Mouse (Mus musculus): Measurements from ENCODE around the gene Slc16a13. TPM values are rescaled to one million over a fixed set of nuclear protein-coding genes. Genes with fewer than 3 reads are reported as not detected.

Gene Slc16a13
- 1 to 10 TPM; 4.2 to 5.8 TPM for total RNA-seq (2021)
- long read RNA-seq, experiment 1, transcript Slc16a13-201 (4 exons, 2,531 nt), result major isoform, 6 of 7 reads
- long read RNA-seq, experiment 1, partial matches to known transcripts, result 1 of 7 reads
- long read RNA-seq, experiment 1, other reads (novel, unspliced or antisense), result 0 of 7 reads
- long read RNA-seq, experiment 2, partial matches to known transcripts, result 0 of 4 reads
- long read RNA-seq, experiment 2, other reads (novel, unspliced or antisense), result 0 of 4 reads

DNA sequence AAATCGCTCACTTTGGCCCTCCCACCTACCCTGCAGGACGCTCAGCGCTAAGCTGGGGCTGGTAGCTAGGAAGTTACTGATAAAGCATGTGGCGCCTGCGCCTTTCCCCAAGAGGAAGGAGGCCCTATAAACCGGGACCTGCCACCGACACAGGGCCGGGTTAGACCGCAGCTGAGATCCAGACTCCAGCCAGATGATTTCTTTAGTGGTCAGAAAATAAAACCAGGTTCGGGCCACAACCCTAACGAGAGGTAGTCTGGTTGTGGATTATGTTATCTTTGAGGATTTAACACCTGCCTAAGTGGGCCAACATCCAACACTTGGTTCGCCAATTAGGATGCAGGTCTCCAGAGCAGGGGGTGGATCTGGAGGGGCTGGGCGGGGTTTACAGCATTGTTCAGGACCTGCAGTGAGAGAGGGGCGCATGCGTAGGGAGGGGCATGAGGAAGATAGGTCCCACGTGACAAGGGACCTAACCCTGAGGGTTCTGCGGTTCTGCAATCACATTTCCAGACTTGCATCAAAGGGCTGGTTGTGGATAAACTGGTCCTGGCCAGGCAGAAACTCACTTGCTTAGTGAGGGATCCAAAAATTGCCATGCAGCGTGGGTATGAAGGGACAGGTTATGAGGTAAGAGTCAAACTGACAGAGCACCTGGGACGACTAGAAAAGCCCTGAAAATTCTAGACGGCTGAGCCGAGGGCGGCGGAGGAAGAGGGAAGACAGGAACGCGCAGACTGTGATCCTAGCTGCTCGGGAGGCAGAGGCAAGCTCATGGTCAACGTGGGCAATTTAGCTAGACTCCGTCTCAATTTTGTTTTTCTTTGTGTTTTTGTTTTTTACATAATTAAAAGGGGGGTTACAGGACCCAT, at the start of gene Slc16a13:
TSS of gene Slc16a13 (minus strand) at position 334 of the 872 bp plus-strand sequence.
- intact Hi-C loops (cut with DNase I), result no loop called here
- peak; percentile 89 to 90 for DNase-seq

DNA sequence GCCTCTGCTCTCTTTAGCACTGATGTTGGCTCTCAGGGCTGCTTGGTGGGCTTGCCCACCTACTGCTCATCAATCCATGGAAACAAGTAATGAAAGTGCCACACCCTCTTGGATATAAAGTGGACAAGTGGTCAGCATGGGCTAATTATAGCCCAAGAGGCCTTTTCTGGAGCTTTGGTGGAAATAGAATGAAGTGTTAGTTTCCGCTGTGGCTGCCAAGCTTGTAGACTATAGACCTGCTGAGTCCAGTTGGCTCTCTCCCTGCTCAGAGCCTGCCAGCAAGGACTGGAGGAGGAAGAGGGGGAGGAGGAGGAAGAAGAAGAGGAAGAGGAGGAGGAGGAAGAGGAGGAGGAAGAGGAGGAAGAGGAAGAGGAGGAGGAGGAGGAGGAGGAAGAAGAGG, 45.5 kb upstream of the Slc16a13 start:
- DNase-seq, result peak; percentile 42 to 52

DNA sequence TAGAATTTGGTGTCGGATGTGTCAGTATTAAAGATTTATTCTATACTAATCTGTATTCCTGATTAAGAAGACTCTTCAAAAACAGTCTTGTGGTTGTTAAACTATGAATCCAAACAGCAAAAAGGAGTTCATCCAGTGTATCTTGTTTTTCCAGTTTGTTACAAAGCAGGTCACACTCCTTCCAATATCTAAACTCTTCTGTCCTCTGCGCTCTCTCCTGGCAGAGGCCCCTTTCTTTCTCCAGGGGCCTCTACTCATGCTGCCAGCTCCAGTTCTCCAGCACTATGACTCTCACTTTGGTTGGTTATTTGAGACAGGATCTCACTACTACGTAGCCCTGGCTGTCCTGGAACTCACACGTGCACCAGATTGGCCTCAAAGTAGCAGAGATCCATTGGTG, 45.0 kb upstream of the Slc16a13 start:
- intact Hi-C loops (cut with DNase I), result no loop called here
- DNase-seq, result no peak

More for the DNA sequence above, 45.5 kb upstream of the Slc16a13 start:
- intact Hi-C loops (cut with DNase I), result no loop called here

DNA sequence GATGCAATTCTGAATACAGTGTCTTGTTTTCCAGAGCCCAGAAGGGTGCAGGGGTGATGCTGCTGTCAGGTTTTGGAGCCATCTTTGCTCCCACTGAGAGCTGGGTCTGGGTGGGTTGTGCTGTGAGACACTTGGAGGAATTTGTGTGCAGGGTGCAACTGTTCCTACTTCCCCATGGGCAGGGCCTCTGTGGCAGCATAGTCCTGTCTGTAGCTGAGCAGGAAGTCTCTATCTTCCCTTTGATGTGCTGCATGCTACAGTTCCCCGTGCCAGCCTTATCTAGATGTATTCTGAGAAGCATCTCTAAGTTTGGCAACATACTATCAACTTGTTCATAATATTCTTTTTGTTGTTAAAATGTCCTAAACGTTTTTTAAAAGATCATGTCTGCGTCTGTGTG, 44.4 kb upstream of the Slc16a13 start:
- no peak for DNase-seq
- intact Hi-C loops (cut with DNase I), result no loop called here

DNA sequence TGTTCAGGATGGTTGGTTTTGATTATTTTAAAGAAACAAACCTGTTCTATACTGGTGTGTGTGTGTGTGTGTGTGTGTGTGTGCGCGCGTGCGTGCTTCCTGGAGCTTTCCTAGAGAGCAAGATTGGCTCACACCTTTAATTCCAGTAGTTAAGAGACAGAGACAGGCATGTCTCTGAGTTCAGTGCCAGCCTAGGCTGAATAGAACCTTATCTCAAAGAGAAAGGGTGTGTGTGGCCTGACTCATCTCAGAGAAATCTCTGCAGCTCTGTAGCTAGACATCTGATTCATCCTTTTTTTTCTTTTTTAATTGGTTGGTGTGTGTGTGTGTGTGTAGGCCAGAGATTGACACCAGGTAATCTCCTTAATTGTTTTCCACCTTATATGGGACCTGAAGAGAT, 38.2 kb upstream of the Slc16a13 start:
- no peak for DNase-seq
- intact Hi-C loops (cut with DNase I), result no loop called here

DNA sequence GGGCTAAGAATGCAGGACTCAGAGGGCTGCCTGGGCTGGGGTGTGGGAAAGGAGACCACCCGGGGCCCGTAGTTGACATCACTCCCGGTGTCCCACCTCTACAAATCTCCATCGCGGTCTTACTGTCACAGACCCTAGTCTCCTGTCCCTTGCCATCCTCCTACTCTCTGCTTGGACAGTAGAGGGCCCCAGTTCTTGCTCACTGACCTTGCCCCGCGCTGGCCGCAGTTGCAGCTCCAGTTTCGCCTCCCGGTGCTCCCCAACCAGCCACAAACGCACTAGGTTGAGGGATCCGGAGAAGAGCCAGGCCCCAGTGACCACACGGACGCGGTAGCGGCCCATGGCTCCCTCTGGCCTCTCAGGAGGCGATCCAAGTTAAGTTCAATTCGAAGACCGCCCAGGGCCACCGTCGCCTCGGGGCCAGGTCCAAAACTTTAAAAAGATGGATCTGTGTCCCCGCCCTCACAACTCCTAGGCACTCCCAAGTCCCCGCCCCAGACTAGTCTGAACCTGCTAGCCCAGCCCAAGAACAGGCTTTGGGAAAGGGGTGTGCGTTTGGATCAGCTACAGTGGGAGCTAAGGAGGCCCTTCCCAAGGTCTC, 34.2 kb upstream of the Slc16a13 start, which contains the start of gene Alox12:
TSS of gene Alox12 (minus strand) at position 423 of the 601 bp plus-strand sequence.
- intact Hi-C loops (cut with DNase I), result loop anchor here (1.0 kb wide), 1 partner anchor 54 kb away; no protein-coding TSS in a partner anchor

DNA sequence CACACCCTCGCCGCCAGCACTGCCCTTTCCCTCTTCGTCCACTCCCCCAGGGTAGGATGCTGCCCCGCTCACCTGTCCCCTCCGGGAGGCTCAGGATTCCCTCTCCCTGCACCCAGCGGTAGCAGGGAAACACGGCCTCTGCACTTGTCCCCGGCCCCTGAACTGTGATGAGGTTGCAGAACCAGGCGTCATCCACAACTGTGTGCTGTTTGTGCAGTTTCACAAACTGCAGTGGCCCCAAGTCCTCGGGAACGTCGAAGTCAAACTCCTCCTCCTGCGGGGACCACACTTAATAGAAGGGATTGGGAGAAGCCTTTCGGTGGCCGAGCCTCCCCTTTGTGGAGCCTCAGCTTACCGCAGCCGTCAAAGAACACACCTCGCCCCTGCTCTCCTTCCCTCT, 33.5 kb upstream of the Slc16a13 start:
- intact Hi-C loops (cut with DNase I), result no loop called here
- DNase-seq, result no peak

More for the DNA sequence above, 34.2 kb upstream of the Slc16a13 start, which contains the start of gene Alox12:
- peak; percentile 59 to 63 for DNase-seq

DNA sequence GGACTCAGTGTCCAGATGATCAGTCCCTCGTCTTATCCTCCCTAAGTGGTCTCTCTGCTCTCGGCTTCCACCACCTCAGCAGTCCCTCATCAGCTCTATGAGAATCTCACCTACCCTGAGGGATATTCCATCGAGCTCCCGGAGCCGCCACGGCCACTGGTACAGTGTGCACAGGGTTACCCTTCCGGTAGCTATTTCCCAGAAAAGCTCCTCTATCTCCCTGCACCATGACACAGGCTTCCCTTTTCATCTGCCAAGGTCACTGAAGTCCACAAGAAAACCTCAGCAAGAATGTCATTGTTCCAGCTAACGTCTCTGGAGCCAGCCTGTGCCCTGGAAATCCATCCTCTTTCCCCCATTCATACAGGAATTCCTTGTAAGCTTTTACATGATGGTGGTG, 31.0 kb upstream of the Slc16a13 start:
- intact Hi-C loops (cut with DNase I), result no loop called here
- DNase-seq, result no peak

DNA sequence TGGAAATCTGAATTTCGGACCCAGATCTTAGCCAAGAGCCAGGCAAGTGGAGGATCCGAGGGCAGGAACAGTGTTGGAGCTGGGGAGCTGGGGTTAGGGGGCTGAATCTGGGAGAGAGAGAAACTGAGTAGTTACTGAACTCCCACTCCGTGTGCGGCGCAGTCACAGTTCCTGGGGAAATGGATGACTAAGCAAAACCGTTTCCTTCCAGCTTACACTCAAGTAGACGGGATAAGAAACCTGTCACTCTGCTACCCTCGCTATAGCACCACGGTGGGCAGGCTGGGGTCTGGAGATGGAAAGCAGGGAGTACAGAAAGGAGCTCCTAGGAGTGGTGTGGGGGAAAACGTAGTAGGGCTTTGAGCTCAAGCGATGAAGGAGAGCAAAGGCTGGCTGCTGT, 29.3 kb upstream of the Slc16a13 start:
- intact Hi-C loops (cut with DNase I), result no loop called here
- DNase-seq, result no peak

DNA sequence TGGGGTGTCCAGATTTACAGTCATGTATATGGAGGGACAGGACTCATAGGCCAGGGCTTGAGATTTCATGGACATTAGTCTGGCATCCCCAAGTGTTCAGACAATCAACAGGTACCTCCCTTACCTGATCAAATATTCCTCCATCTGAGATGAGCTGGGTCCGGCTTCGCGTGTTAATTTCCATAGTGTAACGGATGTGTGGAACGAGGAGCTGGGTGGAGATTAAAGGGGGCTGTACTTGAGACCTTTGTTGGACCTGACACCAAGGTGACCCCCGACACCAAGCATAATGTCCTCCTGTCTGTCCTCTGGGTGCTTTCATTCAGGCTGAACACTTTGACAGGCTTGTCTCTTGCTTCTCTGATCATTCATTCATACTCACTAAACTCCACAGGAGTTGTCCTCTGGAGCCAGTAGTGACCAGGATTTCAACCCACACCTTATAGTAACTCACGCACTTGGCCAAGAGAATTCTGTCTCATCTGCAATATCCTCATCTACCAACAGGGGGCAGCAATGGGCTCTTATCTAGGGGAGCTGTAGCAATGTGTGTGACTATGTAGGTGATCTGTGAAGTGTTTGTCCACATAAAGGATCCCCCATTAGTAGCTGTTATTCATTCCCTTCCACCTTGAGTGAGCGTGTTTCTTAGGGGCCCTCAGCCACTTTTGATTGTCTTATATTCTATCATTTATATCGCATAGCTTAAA, 26.4 kb upstream of the Slc16a13 start:
- intact Hi-C loops (cut with DNase I), result loop anchor here (10.0 kb wide), 1 partner anchor 258 kb away; the partner anchor contains the start of gene Tm4sf5

DNA sequence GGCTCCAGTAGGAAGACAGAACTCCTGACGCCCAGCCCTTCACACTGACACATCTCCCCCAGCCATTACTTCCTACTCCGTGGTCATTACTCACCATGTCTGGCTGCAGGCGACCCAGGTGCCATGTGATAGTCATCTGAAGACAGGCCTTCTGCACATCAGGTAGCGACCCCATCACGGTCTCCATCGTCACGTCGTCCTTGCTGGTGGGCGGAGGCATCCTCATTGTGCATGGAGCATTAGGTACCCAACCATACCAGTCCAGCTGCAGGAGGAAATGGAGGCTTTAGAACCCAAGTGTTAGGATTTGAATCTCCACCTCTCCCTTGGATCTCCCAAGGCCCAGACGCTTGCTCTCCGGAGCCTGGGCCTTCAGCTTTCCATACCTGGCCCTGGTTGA, 21.7 kb upstream of the Slc16a13 start:
- intact Hi-C loops (cut with DNase I), result loop anchor here (10.0 kb wide), 1 partner anchor 262 kb away; the partner anchor contains the start of gene Tm4sf5
- no peak for DNase-seq

More for the DNA sequence above, 26.4 kb upstream of the Slc16a13 start:
- DNase-seq, result peak; percentile 70 to 85

DNA sequence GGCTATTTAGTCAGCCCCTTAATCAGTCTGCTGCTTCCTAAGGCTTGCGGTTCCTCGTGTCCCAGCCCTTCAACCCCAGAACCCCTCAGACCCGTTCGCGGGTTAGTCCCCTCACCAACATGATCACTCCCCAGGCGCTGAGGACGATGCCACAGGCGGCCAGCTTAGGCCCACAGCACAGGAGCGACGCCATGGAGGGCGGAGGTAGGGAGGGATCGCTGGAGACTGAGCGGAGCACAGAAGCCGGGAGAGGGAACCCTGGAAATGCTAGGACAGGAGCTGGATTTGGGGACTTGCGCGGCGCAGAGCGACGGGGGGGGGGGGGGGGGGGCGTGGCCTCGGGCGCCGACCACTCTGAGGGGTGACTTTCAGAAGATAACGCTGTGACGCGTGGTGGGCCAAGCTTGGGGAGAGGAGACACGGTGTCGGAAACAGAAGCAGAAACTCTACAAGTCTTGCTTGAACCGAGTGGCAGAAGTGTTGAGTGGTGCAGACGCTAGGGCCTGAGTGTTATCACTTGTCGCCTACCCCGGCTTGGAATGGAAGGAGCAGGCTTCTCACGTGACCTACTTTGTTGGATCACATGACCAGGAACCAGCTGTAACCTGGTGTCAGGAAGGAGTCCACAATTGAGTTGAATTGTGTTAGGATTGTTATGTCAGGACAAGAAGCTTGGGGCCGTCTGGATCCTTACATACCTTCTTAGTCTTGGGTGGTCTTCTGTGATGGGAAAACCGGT, 18.8 kb upstream of the Slc16a13 start, which contains the start of the genes Gm21988 and Rnasek:
TSS of gene Gm21988 (minus strand) at position 290 of the 739 bp plus-strand sequence.
TSS of gene Rnasek (minus strand) at position 302 of the 739 bp plus-strand sequence.
- DNase-seq, result peak; percentile 75 to 84
- intact Hi-C loops (cut with DNase I), result loop anchor here (10.0 kb wide), 1 partner anchor 265 kb away; the partner anchor contains the start of gene Tm4sf5

DNA sequence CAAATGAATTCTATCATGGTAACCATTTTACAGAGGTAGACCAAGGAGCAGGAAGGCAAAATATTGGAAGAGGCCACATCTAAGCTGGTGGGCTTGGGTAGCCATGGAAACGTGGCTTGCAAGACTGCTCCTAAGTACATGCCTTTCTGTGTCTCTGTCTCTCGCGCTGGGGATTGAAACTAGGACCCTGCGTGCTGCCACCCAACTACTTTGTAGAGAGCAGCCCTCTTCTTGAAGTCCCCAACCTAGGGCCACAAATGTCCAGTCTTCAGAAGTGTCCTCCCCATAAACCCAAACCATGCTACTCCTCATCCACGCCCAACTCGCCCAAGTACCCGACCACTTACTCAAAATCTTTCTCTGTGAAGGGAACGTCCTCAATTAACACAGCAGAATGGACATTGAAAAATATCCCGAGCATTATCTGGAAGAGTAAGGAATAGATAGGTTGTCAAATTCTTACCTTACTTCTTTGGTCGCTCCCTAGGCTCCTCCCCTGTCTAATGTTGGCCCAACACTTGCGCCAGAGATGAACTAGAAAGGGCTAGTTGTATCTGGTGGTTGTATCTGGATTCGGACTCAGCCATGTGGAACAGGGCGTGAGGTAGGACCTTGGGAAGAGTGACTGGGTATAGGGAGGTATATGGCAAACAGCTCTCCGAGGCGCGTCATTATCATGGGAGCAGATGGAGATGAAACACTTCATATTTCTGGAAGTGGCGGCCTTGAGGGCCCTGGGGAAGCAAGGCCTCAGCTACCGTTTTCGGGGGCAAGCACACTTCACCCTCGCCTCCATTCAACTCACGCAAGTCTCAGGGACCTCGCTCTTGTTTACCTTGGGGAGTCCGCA, 18.0 kb upstream of the Slc16a13 start:
- intact Hi-C loops (cut with DNase I), result no loop called here
- no peak for DNase-seq

DNA sequence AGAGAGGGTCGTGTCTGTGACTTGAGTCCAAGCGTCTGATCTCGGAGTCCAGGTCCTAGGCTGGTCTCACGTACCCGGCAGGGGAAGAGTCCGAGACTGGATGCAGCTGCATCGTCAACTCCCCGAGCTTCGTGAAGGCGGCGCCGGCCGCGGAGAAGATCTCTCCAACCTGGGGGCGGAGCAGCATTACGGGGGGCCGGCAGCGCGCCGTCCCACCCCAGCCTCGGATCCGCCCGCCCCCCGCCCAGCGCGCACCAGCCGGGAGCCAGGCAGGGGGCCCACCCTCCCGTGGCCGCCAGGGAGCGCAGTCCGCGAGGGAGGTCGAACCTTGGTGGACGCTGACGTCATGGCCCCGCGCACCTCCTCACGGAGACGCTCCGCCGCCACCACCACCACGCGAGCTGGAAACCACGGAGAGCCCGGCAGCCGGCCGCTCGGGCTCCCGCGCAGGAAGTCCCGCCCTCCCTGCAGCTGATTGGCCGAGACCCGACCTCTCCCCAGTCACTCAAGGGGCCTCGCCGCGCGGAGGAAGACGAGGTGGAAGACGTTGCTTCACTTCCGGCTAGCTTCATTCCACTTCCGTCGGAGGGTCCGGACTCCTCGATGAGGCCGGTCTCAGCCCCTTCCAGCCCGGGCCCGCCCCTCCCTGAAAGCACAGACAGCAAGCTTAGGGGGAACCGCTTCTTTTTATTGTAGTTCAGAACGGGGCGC, 16.7 kb upstream of the Slc16a13 start, which contains the start of gene 0610010K14Rik:
TSS of gene 0610010K14Rik (minus strand) at position 458 of the 711 bp plus-strand sequence.
- peak; percentile 99 for DNase-seq
- intact Hi-C loops (cut with DNase I), result no loop called here

DNA sequence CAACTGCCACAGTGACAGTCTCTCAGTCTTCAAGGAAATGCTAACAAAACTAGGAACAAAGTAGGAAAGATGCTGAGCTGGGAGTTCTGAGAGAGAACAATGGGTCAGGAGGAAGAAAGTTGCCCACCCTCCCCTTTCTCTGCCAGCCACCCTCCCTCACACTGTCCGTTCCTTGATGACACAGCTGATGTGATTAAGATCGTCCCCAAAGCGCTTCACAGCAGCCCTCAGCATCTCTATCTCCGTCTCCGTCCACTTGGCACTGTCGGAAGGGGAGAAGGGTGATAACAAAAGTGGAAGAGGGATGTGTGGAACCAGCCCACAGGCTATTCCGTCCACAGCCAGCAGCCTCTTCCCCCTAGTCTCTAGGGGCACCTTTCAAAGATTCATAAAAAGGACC, 15.9 kb upstream of the Slc16a13 start:
- intact Hi-C loops (cut with DNase I), result no loop called here
- no peak for DNase-seq

DNA sequence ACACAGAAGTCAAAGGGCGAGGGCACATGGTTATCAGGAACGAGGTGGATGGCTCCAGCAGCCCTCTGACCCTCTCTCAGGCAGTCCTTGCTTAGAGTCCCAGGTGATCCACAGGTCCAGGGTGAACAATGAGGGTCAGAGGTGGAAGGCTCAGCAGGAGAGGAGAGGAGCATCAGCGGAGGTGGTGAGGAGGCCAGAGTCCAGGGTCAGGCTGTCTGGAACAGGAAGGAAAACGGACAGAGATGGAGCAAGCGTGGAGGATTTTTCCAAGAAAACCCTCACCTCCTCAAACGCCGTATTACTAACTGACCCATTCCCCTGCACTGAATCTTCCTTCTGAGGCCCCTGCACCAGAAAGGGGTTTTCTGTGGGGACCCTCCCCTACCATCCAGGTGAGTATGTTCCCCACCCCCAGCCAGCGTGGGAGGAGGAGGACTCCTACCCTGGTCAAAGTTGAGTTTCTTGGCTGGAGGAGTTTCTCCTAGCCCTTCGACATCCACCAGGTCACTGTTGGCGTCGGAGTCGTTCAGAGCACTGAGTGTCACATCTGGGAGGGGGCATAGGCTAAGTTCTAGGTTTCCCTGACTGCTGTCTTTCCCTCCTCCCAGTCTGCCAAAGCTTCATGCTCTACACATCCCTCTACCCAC, 14.5 kb upstream of the Slc16a13 start:
- DNase-seq, result no peak
- intact Hi-C loops (cut with DNase I), result no loop called here

DNA sequence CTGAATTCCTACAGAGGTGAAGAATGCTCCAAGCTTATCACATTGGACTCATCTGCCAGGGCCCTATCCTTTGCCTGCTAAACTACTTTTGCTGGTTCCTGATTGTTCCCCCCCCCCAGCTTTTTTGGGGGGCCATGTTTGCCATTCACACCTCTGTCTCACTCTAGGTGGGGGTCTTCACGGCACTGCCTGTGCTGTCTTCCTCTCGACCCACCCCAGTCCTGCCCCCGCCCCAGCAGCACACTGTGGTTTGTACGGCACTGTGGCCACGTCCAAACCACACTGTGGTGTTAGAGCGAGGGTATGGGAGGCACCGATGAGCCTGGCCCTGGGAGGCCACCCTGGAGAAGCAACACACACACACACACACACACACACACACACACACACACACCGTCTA, 13.6 kb upstream of the Slc16a13 start:
- DNase-seq, result no peak
- intact Hi-C loops (cut with DNase I), result no loop called here

Measured in heart, postnatal 14 days (tissue).